Mouse (Mus musculus) lung, adult 18-20 months (tissue): ENCODE results near the gene Tmem186.

Source experiments
- DNase-seq, 2 experiments: peaks; one replicate each; pipeline ENCODE4 v3.0.0; 2022; ENCODE audit warnings: mixed read lengths in 2 of 2

Tmem186 gene

DNA sequence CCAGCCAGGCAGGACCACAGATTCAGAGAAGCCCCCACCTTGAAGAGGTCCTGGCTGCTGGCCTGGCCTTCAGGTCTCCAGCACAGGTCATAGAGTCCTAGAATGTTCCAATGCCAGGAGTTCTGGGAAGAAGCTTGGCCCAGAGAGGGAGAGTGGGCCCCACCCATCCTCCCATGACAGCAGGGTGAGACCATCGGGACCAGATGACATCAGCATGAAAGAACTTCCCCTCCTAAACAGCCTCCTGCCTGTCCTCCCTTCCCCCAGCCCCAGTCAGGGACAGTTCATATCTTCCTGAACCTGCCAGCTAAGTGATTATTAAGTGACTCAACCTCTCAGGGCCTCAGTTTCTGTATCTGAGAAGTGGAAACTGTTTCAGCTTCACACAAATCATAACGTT lies 28.9 kb upstream of the Tmem186 start:
- peak; percentile 83 to 88 for DNase-seq

- peak in 1 of 2 experiments; percentile 46 for DNase-seq
Observed at GRCm38 (mm10) chr16:8665367-8665766, 27.9 kb upstream of the Tmem186 start.

GRCm38 (mm10) chr16:8663606-8664539 lies 26.4 kb upstream of the Tmem186 start:
- no peak for DNase-seq

GRCm38 (mm10) chr16:8663022-8663421 lies 25.5 kb upstream of the Tmem186 start:
- DNase-seq = no peak

- no peak for DNase-seq
Observed at GRCm38 (mm10) chr16:8658764-8659163, 21.3 kb upstream of the Tmem186 start.

GRCm38 (mm10) chr16:8658349-8658748 lies 20.8 kb upstream of the Tmem186 start:
- no peak for DNase-seq

DNA sequence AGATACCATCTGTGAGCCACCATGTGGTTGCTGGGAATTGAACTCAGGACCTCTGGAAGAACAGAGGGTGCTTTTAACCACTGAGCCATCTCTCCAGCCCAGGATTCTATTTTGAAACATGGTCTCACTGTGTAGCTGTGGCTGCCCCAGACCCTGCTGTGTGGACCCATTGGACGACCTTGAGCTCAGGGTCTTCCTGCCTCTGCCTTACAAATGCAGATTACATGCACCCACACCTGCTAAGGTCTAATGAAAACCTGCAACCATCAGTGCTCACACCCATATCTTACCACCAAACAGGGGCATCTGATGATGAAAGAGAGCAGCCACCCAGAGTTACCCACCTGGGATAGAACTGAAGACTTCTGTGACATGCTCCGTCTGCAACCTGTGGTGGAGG lies 18.7 kb upstream of the Tmem186 start:
- DNase-seq = no peak

- DNase-seq = peak in 1 of 2 experiments; percentile 51
Observed at GRCm38 (mm10) chr16:8655599-8655998, 18.1 kb upstream of the Tmem186 start.

GRCm38 (mm10) chr16:8655108-8655507 lies 17.6 kb upstream of the Tmem186 start:
- no peak for DNase-seq

DNA sequence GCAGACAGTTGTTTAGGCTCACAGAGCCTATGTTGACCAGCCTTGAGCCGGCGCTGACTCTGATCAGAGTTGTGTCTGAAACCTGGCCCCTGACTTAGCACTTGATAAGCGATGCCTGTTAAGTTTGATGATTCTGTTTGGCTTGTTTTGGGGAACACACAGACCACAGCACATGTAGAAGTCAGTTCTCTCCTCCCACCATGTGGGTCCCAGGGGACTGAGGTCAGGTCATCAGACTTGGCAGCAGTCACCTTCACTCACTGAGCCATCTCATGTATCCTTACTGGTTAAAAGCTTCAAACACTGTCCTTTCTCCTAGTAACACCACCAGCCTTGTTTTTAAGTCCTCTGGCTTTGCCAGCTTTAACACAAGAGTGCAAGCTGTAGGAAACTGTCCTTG lies 12.5 kb upstream of the Tmem186 start:
- no peak for DNase-seq

DNA sequence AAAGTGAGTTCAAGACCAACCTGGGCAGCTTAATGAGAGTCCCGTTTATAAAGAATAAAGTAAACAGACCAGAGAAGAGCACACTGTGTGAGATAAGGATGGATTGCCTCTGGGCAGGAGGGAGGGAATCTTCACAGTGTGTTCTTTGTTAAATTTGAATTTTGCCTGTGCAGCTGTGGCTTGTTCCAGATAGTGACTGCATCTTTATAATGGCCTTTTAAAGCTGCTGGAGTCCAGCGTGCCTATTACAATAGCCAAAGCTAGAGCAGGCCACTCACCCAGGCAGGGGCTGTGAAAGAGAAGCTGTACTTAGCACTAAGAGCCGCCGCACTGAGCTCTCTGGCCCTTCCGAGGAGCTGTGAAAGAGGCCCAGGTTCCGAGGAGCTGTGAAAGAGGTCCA lies 8.0 kb upstream of the Tmem186 start:
- DNase-seq = no peak

DNA sequence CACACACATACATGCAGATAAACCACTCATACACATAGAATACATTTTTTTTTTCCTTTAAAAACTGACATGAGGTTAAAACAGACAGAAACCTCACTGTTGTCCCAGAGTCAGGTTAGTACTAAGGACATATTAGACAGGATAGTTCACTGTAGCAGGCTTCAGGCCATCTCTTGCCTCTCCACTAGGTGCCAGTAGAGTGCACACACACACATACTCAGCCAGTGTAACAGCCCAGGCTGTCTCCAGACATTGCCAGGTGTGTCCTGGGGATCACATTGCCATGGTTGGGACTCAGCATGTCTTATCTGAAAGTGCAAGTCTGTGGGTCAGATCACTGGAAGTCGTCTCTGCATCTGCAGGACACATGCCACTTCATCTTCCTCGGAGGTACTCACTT lies 6.3 kb upstream of the Tmem186 start:
- peak in 1 of 2 experiments; percentile 51 for DNase-seq

DNA sequence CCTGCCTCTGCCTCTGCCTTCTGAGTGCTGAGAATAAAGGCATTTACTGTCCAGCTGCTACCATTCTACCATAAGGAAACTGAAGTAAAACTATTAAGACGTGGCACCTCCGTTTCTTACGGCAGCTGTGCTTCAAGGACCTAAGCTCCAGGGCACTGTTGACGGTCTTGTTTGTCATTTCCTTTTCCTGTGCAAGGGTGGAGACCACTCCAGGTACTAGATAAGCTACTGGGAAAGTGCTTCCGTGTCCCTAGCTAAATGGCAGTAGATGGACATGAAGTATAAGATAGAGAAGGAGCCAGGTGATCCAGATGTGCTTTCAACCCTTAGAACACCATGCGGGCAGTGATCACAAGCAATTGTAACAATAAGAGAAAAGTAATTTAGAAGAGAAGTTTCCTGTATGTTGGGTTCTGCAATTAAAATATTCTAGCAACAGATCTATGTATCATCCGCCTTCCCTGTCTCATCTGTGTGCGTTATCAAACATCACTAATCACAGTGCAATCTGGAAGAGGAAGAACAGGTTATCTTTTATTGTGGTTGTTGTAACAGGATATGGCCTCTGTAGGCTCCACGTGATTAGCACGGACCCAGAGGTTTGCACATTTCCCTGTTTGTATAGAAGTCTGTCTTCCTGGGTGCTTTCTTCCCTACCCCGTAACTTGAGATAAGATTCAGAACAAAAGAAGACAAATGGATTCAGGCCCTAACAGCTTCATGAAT lies 2.1 kb upstream of the Tmem186 start:
- DNase-seq = no peak

GRCm38 (mm10) chr16:8638131-8638530 lies 619 bp upstream of the Tmem186 start:
- DNase-seq = no peak

DNA sequence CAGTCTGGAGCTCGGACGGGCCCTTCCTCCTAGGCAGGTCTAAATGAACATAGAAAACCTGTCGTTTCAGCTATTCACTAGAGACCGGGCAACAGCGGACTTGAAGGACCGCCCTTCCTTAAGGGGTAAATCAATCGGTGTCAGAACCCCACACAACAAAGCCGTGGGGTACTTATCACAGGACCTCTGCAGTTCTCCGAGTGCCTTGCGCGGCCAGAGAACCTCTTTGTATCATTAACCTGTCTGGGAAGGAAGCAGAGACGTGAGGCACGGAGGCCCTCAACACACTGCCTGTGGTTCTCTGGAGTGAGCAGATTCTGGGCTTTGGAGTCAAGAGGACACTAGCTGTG lies 670 bp downstream of the Tmem186 start:
- peak in 1 of 2 experiments; percentile 18 for DNase-seq

DNA sequence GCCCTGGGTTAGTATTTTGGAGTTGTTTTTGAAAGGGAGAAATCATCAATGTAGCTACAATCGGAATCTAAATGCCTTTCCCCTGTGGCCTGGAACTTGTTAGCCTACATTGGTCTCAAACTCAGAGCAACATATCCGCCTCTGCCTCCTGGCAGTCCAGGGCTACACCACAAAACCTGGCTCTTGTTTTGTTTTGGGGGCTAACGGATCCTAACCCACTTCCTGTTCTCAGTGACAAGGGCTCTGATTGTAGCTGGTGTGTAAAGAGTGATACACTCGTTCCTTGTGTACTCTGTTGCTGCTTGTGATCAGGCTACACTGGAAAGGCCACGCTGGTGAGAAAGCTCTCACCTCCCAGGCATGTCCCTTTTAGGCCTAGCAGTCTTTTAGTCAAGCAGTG lies 6.1 kb downstream of the Tmem186 start:
- no peak for DNase-seq

DNA sequence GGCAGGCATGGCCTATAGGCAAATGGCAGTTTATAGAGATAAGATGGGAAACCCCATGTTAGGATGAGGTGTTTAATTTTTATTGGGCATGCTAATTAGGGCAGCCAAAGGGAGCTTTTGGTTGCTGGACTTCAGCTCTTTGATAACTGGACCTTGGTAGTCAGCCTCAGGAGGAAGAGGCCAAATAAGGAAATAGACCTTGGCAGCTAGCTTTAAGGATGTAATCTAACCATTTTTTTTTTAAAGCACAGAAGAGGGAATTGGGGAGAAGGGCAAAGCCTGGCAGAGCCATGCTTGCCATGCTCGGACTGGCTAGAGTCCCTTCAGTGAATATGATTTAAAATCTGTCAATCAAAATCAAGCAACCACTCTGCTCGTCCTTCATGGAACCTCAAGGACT lies 7.1 kb downstream of the Tmem186 start:
- no peak for DNase-seq

GRCm38 (mm10) chr16:8620315-8621115 lies 17.0 kb downstream of the Tmem186 start:
- DNase-seq = no peak

GRCm38 (mm10) chr16:8619659-8620314 lies 17.7 kb downstream of the Tmem186 start:
- DNase-seq = no peak

- no peak for DNase-seq
Observed at GRCm38 (mm10) chr16:8613447-8613846, 24.1 kb downstream of the Tmem186 start.

GRCm38 (mm10) chr16:8613039-8613438 lies 24.5 kb downstream of the Tmem186 start:
- DNase-seq = no peak

DNA sequence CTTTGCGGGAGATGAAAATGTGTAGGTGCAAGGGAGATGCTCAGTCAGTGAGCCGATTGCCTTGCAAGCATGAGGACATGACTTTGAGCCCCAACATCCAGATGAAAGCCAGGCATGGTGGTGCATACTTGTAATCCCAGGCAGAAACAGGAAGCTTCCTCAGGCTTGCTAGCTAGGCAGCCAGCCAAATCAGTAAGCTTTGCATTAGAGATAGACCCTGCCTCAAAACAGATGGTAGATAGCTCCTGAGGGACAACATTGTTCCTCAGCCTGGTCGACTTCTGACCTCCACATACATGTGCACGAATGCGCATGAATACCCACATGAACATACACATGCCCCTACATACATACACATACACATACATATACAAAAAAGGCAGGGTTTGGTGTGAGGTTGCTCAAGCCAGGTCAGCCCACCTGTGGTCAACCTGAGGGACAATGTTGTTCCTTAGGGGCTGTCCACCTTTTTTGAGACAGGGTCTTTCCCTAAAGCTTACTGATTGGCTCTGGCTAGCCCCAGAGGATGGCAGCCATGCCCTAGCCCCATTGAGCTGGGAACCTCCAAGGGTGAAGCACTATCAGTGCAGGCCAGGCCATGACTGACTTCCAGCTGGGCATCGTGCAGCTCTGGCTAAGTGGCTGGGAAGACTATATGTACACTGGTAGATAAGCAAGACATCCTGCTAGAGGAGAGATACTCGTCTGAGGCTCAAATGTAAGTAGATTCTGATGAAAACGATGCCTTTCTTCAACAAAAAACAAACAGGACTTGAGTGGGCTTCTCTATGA lies 25.1 kb downstream of the Tmem186 start:
- DNase-seq = no peak
